Mouse (Mus musculus): ENCODE results near the gene Ccdc138. TPM values are rescaled to one million over a fixed set of nuclear protein-coding genes. Genes with fewer than 3 reads are reported as not detected.
"Not testable (repeated sequence)": the region's sequence is repeated elsewhere in the genome, so short reads cannot be mapped to it uniquely, and the experiment has no call there.

Ccdc138 gene
- 1 to 10 TPM; 4.9 to 6.3 TPM for total RNA-seq (2021)
- long read RNA-seq, experiment 1, partial matches to known transcripts: 1 of 4 reads
- long read RNA-seq, experiment 1, other reads (novel, unspliced or antisense): 3 of 4 reads
- long read RNA-seq, experiment 2, partial matches to known transcripts: 2 of 12 reads
- long read RNA-seq, experiment 2, other reads (novel, unspliced or antisense): 7 of 12 reads

- peak; percentile 91 for DNase-seq (ENCODE audit: low spot score in 2 of 2)
- intact Hi-C loops (cut with DNase I): no loop called here
These were observed at the start of gene Ccdc138 for GRCm38 (mm10) chr10:58497320-58498284. Ccdc138 (plus strand) TSS chr10:58497948.

- intact Hi-C loops (cut with DNase I): loop anchor here (5.0 to 10.0 kb wide), 2 partner anchors 41 to 927 kb away; no protein-coding TSS in a partner anchor
- no peak for DNase-seq (ENCODE audit: low spot score in 2 of 2)
These were observed 46.2 kb upstream of the Ccdc138 start for GRCm38 (mm10) chr10:58451575-58451974.

GRCm38 (mm10) chr10:58452185-58452584, 45.6 kb upstream of the Ccdc138 start:
- intact Hi-C loops (cut with DNase I): loop anchor here (5.0 to 10.0 kb wide), 2 partner anchors 40 to 927 kb away; no protein-coding TSS in a partner anchor
- DNase-seq (ENCODE audit: low spot score in 2 of 2): no peak

- no peak for DNase-seq (ENCODE audit: low spot score in 2 of 2)
- intact Hi-C loops (cut with DNase I): loop anchor here (10.0 kb wide), 1 partner anchor 935 kb away; no protein-coding TSS in a partner anchor
These were observed 37.9 kb upstream of the Ccdc138 start for GRCm38 (mm10) chr10:58459896-58460295.

GRCm38 (mm10) chr10:58477086-58477755, 20.5 kb upstream of the Ccdc138 start:
- peak in 1 of 2 experiments; percentile 30 for DNase-seq (ENCODE audit: low spot score in 2 of 2)
- intact Hi-C loops (cut with DNase I): loop anchor here (10.0 kb wide), 1 partner anchor 182 kb away; no protein-coding TSS in a partner anchor

GRCm38 (mm10) chr10:58478071-58478578, 19.6 kb upstream of the Ccdc138 start:
- DNase-seq (ENCODE audit: low spot score in 2 of 2): no peak
- intact Hi-C loops (cut with DNase I): loop anchor here (10.0 kb wide), 1 partner anchor 183 kb away; no protein-coding TSS in a partner anchor

- no peak for DNase-seq (ENCODE audit: low spot score in 2 of 2)
- intact Hi-C loops (cut with DNase I): loop anchor here (10.0 kb wide), 1 partner anchor 185 kb away; no protein-coding TSS in a partner anchor
These were observed 17.7 kb upstream of the Ccdc138 start for GRCm38 (mm10) chr10:58479954-58480490.

- DNase-seq (ENCODE audit: low spot score in 2 of 2): no peak
- intact Hi-C loops (cut with DNase I): loop anchor here (5.0 kb wide), 1 partner anchor 39 kb away; no protein-coding TSS in a partner anchor
These were observed 6.7 kb upstream of the Ccdc138 start for GRCm38 (mm10) chr10:58491031-58491430.

- intact Hi-C loops (cut with DNase I): no loop called here
- DNase-seq (ENCODE audit: low spot score in 2 of 2): no peak
These were observed 2.1 kb upstream of the Ccdc138 start for GRCm38 (mm10) chr10:58495637-58496036.

- DNase-seq (ENCODE audit: low spot score in 2 of 2): no peak
- intact Hi-C loops (cut with DNase I): no loop called here
These were observed 1.0 kb upstream of the Ccdc138 start for GRCm38 (mm10) chr10:58496732-58497131.

GRCm38 (mm10) chr10:58498516-58498915, 768 bp downstream of the Ccdc138 start:
- intact Hi-C loops (cut with DNase I): no loop called here
- no peak for DNase-seq (ENCODE audit: low spot score in 2 of 2)

- no peak for DNase-seq (ENCODE audit: low spot score in 2 of 2)
- intact Hi-C loops (cut with DNase I): no loop called here
These were observed 31.6 kb downstream of the Ccdc138 start for GRCm38 (mm10) chr10:58529358-58529757.

- intact Hi-C loops (cut with DNase I): no loop called here
- no peak for DNase-seq (ENCODE audit: low spot score in 2 of 2)
These were observed 33.4 kb downstream of the Ccdc138 start for GRCm38 (mm10) chr10:58530896-58531790.

GRCm38 (mm10) chr10:58532177-58532576, 34.4 kb downstream of the Ccdc138 start:
- intact Hi-C loops (cut with DNase I): no loop called here
- no peak for DNase-seq (ENCODE audit: low spot score in 2 of 2)

GRCm38 (mm10) chr10:58536276-58536675, 38.5 kb downstream of the Ccdc138 start:
- DNase-seq (ENCODE audit: low spot score in 2 of 2); intact Hi-C loops (cut with DNase I): not testable (repeated sequence)

GRCm38 (mm10) chr10:58540613-58541012, 42.9 kb downstream of the Ccdc138 start:
- intact Hi-C loops (cut with DNase I): no loop called here
- DNase-seq (ENCODE audit: low spot score in 2 of 2): peak in 1 of 2 experiments; percentile 17

GRCm38 (mm10) chr10:58548739-58549138, 51.0 kb downstream of the Ccdc138 start:
- intact Hi-C loops (cut with DNase I): no loop called here
- DNase-seq (ENCODE audit: low spot score in 2 of 2): no peak

All from left cerebral cortex, postnatal 14 days (tissue).